Mouse (Mus musculus) myocyte (in vitro differentiated cells): ENCODE measurements around the gene Slc52a3. TPM values are rescaled to one million over a fixed set of nuclear protein-coding genes. Genes with fewer than 3 reads are reported as not detected.

Source experiments
- H3K27me3 ChIP-seq: one replicate; pipeline ENCODE4 v1.6.1; 2011; ENCODE audit not compliant: control insufficient read depth, insufficient read depth, insufficient read length
- H3K36me3 ChIP-seq: one replicate; pipeline ENCODE4 v1.6.1; 2011; ENCODE audit not compliant: control insufficient read depth, insufficient read depth
- H3K4me2 ChIP-seq: one replicate; pipeline ENCODE4 v1.6.1; 2011; ENCODE audit warnings: low read depth, control low read depth
- H3K4me3 ChIP-seq: one replicate; pipeline ENCODE4 v1.5.1; 2011; ENCODE audit warnings: mild to moderate bottlenecking, control low read depth, moderate library complexity
- H3K79me2 ChIP-seq: one replicate; pipeline ENCODE4 v1.6.1; 2011; ENCODE audit not compliant: control insufficient read depth, insufficient read depth
- H3ac ChIP-seq: one replicate; pipeline ENCODE4 v1.6.1; 2011; ENCODE audit not compliant: control insufficient read depth, insufficient read length
- CEBPB ChIP-seq: IDR thresholded peaks from 2 replicates; pipeline ENCODE4 v1.6.1; 2011; ENCODE audit warnings: mild to moderate bottlenecking, moderate library complexity; ENCODE audit not compliant: poor library complexity, insufficient read depth, severe bottlenecking
- E2F4 ChIP-seq: IDR thresholded peaks from one replicate; pipeline ENCODE4 v1.6.1; 2011; ENCODE audit warnings: mild to moderate bottlenecking, control low read depth, moderate library complexity; ENCODE audit not compliant: insufficient read depth
- MAX ChIP-seq: IDR thresholded peaks from one replicate; pipeline ENCODE4 v1.6.1; 2011; ENCODE audit warnings: low read depth, mild to moderate bottlenecking, control low read depth
- MYOD1 ChIP-seq, 3 experiments: IDR thresholded peaks; one replicate each; pipeline ENCODE4 v1.6.1; 2011; ENCODE audit warnings: control low read depth in 2 of 3, low read depth in 2 of 3, mild to moderate bottlenecking in 2 of 3, moderate library complexity in 1 of 3; ENCODE audit not compliant: insufficient read length in 2 of 3, control insufficient read depth in 1 of 3
- MYOG ChIP-seq, 3 experiments: IDR thresholded peaks; one replicate each; pipeline ENCODE4 v1.6.1; 2011; ENCODE audit warnings: control low read depth in 2 of 3, low read depth in 2 of 3, mild to moderate bottlenecking in 2 of 3; ENCODE audit not compliant: insufficient read length in 2 of 3, control insufficient read depth in 1 of 3, insufficient read depth in 1 of 3
- POLR2A ChIP-seq: IDR thresholded peaks from one replicate; pipeline ENCODE4 v1.6.1; 2011; ENCODE audit warnings: low read depth, mild to moderate bottlenecking, control low read depth, moderate library complexity; ENCODE audit not compliant: insufficient read length
- POLR2AphosphoS2 ChIP-seq: IDR thresholded peaks from one replicate; pipeline ENCODE4 v1.6.1; 2011; ENCODE audit warnings: low read depth, control low read depth; ENCODE audit not compliant: insufficient read length
- REST ChIP-seq: IDR thresholded peaks from one replicate; pipeline ENCODE4 v1.6.1; 2011; ENCODE audit warnings: mild to moderate bottlenecking, control low read depth, moderate library complexity; ENCODE audit not compliant: insufficient read depth, insufficient read length
- SRF ChIP-seq: IDR thresholded peaks from one replicate; pipeline ENCODE4 v1.6.1; 2011; ENCODE audit warnings: low read depth; ENCODE audit not compliant: control insufficient read depth, insufficient read length
- TCF12 ChIP-seq: IDR thresholded peaks from one replicate; pipeline ENCODE4 v1.6.1; 2011; ENCODE audit warnings: mild to moderate bottlenecking, control low read depth; ENCODE audit not compliant: poor library complexity, insufficient read depth, severe bottlenecking
- TCF3 ChIP-seq: IDR thresholded peaks from one replicate; pipeline ENCODE4 v1.6.1; 2011; ENCODE audit warnings: low read depth, control low read depth; ENCODE audit not compliant: insufficient read length
- USF1 ChIP-seq: IDR thresholded peaks from one replicate; pipeline ENCODE4 v1.6.1; 2011; ENCODE audit warnings: low read depth, mild to moderate bottlenecking, control low read depth, moderate library complexity
- polyA plus RNA-seq: library from polyadenylated mRNA; unstranded; fragments of >200 nt; fragmentation: generic; extraction: Trizol; gene quantifications from one replicate; pipeline ENCODE4 v1.2.1, GENCODE M21; 2012; ENCODE audit warnings: missing spikeins

The Slc52a3 gene
- 0.02 TPM for polyA plus RNA-seq

DNA sequence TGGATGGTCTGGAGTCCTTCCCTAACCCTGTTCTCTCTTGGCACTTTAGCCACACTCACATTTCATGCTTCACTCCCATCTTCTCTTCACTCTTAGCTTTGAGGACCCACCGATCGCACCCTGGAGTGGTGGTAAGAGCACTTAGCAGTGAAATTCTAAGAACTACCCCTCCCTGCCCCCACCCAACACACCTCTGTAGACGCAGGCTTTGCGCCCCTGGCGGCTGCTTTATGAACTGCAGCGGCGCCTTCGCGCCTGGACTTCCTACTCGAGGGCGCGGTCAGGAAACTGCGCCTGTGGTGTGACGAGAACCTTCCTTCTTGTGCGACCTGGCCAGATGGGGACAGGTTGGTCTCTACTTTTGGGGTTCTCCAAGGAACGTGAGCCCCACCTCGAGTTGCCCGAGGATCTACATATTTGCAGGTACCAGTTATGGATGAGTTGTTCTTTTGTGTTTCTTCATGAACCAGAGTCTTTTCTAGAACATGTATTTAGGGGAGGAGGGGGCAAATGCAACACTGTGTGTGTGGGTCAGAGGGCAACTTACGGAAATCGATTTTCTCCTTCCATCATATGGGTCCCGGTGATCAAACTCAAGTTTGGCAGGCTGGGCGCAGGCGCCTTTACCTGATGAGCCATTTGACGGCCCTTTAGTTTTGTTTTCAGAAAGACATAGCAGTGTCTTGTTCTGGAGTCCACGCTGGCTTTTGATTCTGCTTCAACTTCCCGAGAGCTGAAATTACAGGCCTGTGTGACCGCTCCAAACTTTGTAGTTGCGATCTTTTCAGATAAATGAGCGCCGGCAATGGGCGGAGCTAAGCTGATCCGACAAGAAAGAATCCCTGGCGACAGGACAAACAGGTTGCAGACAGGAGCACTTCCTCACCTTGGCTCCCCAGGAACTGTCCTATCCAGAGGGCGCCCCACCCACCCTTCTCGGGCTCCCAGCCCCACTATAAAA is at the start of gene Slc52a3:
Slc52a3 (plus strand) TSS at position 283 of the 961 bp plus-strand sequence.
- no peak for TF ChIP-seq SRF
- TF ChIP-seq TCF12, result no peak
- no peak for TF ChIP-seq TCF3
- TF ChIP-seq REST, result no peak
- TF ChIP-seq CEBPB, result no peak
- no peak for TF ChIP-seq E2F4
- TF ChIP-seq POLR2AphosphoS2, result no peak
- no peak for TF ChIP-seq MYOG (IDR thresholded peaks at IDR 0.05; ENCODE audit: control insufficient read depth in 1 of 3, insufficient read depth in 1 of 3, insufficient read length in 2 of 3, low read depth in 2 of 3)
- no peak for TF ChIP-seq MYOD1 (IDR thresholded peaks at IDR 0.05; ENCODE audit: control insufficient read depth in 1 of 3, insufficient read length in 2 of 3, low read depth in 2 of 3)
- TF ChIP-seq POLR2A, result no peak
- TF ChIP-seq USF1, result no peak
- no peak for TF ChIP-seq MAX
- peaks cover 24% of the 10 kb centered on the region for H3K27me3 ChIP-seq
- no peak within 1 kb of the TSS for H3ac ChIP-seq
- H3K4me2 ChIP-seq, result peak within 1 kb of the TSS; percentile 52
- H3K4me3 ChIP-seq, result no peak within 1 kb of the TSS
- no peaks in the 10 kb centered on the region for H3K79me2 ChIP-seq
- no peaks in the 10 kb centered on the region for H3K36me3 ChIP-seq

DNA sequence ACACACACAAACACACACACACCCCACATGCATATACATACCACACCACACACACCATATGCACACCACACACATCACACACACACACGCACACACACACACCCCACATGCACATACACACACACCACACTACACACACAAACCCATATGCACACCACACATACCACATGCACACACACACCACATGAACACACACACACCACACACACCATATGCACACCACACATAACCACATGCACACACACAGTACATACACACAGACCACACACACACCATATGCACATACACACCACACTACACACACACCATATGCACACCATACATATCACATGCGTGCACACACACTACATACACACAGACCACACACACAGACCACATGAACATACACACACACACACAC is 48.7 kb upstream of the Slc52a3 start:
- TF ChIP-seq MYOG (IDR thresholded peaks at IDR 0.05; ENCODE audit: control insufficient read depth in 1 of 3, insufficient read depth in 1 of 3, insufficient read length in 2 of 3, low read depth in 2 of 3), result no peak
- no peak for TF ChIP-seq USF1
- no peak for TF ChIP-seq MAX
- TF ChIP-seq TCF12, result no peak
- no peak for TF ChIP-seq TCF3
- no peak for TF ChIP-seq SRF
- no peak for TF ChIP-seq MYOD1 (IDR thresholded peaks at IDR 0.05; ENCODE audit: control insufficient read depth in 1 of 3, insufficient read length in 2 of 3, low read depth in 2 of 3)
- TF ChIP-seq REST, result no peak
- H3K36me3 ChIP-seq, result no peaks in the 10 kb centered on the region

DNA sequence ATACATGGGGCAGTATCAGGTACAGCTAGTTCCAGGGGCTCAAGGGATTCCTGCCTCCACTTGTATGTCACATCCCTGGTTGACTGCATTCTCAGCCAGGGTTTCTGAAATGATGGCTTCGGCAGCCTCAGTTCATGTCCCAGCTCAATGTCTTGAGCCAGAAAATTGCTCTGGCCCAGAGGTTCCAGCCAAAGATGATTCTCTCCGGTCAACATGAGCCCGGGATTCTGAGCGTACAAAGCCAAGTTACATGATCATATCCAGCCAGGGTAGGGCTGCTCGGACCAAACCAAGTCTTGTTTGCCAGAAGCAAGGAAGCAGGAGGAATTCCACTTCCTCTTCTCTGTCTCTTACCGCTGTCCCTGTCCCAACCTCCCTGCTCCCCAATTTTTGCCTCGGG is 48.0 kb upstream of the Slc52a3 start:
- H3K79me2 ChIP-seq, result no peaks in the 10 kb centered on the region
- TF ChIP-seq MYOG (IDR thresholded peaks at IDR 0.05; ENCODE audit: control insufficient read depth in 1 of 3, insufficient read depth in 1 of 3, insufficient read length in 2 of 3, low read depth in 2 of 3) (no peak), CEBPB (no peak), TCF12 (no peak), MYOD1 (IDR thresholded peaks at IDR 0.05; ENCODE audit: control insufficient read depth in 1 of 3, insufficient read length in 2 of 3, low read depth in 2 of 3) (no peak), USF1 (no peak), POLR2AphosphoS2 (no peak), POLR2A (no peak), TCF3 (no peak), MAX (no peak), E2F4 (no peak), REST (no peak), SRF (no peak)
- no peaks in the 10 kb centered on the region for H3K27me3 ChIP-seq
- H3K36me3 ChIP-seq, result no peaks in the 10 kb centered on the region
- H3ac ChIP-seq, result no peak overlapping the region
- H3K4me2 ChIP-seq, result no peak overlapping the region
- H3K4me3 ChIP-seq, result no peak overlapping the region

More for the DNA sequence above, 48.7 kb upstream of the Slc52a3 start:
- Histone ChIP-seq H3K4me2 (no peak overlapping the region), H3ac (no peak overlapping the region), H3K27me3 (no peaks in the 10 kb centered on the region), H3K79me2 (no peaks in the 10 kb centered on the region), H3K4me3 (no peak overlapping the region)

DNA sequence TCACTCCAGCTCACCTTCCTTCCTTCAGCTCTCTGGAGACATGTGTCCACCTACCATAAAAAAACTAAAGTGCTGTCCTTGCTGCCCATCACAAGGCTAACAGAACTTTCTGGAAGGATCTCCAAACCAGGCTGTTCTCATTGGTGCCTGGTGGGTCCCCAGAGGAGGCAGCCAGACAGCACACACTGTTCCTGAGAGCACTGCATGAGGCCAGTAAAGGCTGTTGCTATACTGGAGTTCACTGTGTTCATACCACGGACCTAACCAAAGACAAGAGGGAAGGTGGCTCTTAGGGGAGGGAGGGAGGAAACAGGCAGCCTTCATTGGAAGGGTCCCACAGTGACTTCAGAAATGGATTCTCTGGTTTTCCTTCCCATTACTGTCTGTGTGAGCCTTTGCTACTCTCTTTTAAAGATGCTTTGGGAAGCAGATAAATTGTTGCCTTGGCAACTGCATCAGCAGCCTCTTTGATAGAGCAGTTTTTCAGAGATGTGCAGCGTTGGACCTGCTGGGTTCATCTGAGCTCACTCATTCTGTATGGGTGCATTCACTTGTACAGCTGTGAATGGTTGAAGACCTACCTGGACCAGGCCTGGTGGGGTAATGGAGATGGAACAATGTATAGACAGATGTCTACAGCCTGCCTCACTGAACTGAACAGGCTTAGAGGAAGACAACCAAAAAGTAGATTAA is 47.1 kb upstream of the Slc52a3 start:
- Histone ChIP-seq H3ac (no peak overlapping the region), H3K36me3 (no peaks in the 10 kb centered on the region), H3K27me3 (no peaks in the 10 kb centered on the region), H3K4me3 (no peak overlapping the region), H3K4me2 (no peak overlapping the region), H3K79me2 (no peaks in the 10 kb centered on the region)
- TF ChIP-seq POLR2AphosphoS2 (no peak), TCF3 (no peak), CEBPB (no peak), TCF12 (no peak), MAX (no peak), SRF (no peak), USF1 (no peak), MYOD1 (IDR thresholded peaks at IDR 0.05; ENCODE audit: control insufficient read depth in 1 of 3, insufficient read length in 2 of 3, low read depth in 2 of 3) (no peak), REST (no peak), POLR2A (no peak), MYOG (IDR thresholded peaks at IDR 0.05; ENCODE audit: control insufficient read depth in 1 of 3, insufficient read depth in 1 of 3, insufficient read length in 2 of 3, low read depth in 2 of 3) (no peak), E2F4 (no peak)
